Mouse (Mus musculus) heart, adult 10 weeks (tissue): ENCODE measurements around the gene Eef1a1. TPM values are rescaled to one million over a fixed set of nuclear protein-coding genes. Genes with fewer than 3 reads are reported as not detected.

Experiments used
- polyA plus RNA-seq: library from polyadenylated mRNA; stranded (reverse); fragments of 350-450 nt; fragmentation: Illumina TruSeq; extraction: RNeasy Lipid Tissue Mini Kit (QIAGEN cat#74804); gene quantifications from one replicate; pipeline ENCODE4 v1.2.3, GENCODE M21; 2014; ENCODE audit warnings: low read depth, low replicate concordance

Eef1a1 gene
- 1,325 TPM for polyA plus RNA-seq

GRCm38 (mm10) chr9:78488890-78489420 lies at the start of gene Eef1a1:
Gene Eef1a1, minus strand, starts transcription at chr9:78489151.

GRCm38 (mm10) chr9:78447973-78448873 lies 40.7 kb downstream of the Eef1a1 start, which contains the start of the genes Mto1 and Gm17324:
Gene Mto1, plus strand, starts transcription at chr9:78448208.
Gene Gm17324, minus strand, starts transcription at chr9:78448786.

GRCm38 (mm10) chr9:78442579-78443392 lies 46.2 kb downstream of the Eef1a1 start, which contains the start of gene Cgas:
Gene Cgas, minus strand, starts transcription at chr9:78443237.

Other genes with a start within 250 kb of the Eef1a1 start
- gene Gm3776, start 232.0 kb downstream of the Eef1a1 start, polyA plus RNA-seq = 5.5 TPM
- not detected for gene Gm10639, start 199.2 kb downstream of the Eef1a1 start, polyA plus RNA-seq
- not detected for gene Omt2a, start 174.4 kb downstream of the Eef1a1 start, polyA plus RNA-seq
- not detected for gene Omt2b, start 161.6 kb downstream of the Eef1a1 start, polyA plus RNA-seq
- gene Gsta2, start 133.4 kb downstream of the Eef1a1 start, polyA plus RNA-seq = not detected
- gene Dppa5a, start 121.0 kb downstream of the Eef1a1 start, polyA plus RNA-seq = not detected
- not detected for gene Ooep, start 110.4 kb downstream of the Eef1a1 start, polyA plus RNA-seq
- gene Ddx43, start 93.4 kb downstream of the Eef1a1 start, polyA plus RNA-seq = not detected
- gene Cgas, start 45.9 kb downstream of the Eef1a1 start, polyA plus RNA-seq = 0.58 TPM
- 30.0 TPM for gene Mto1, start 40.9 kb downstream of the Eef1a1 start, polyA plus RNA-seq
- gene Gm17324, start 40.4 kb downstream of the Eef1a1 start, polyA plus RNA-seq = not detected
- gene Slc17a5, start 98.9 kb upstream of the Eef1a1 start, polyA plus RNA-seq = 5.2 TPM
- 1.1 TPM for gene Cd109, start 126.4 kb upstream of the Eef1a1 start, polyA plus RNA-seq